9 mouse cellular contexts compared by ENCODE assay signal in genomic region chr15:102409286-102409685, GRCm38 (mm10). TPM values are rescaled to one million over a fixed set of nuclear protein-coding genes. Genes with fewer than 3 reads are reported as not detected.
DNase-seq lines count a peak whose midpoint lies in the region; ATAC-seq and TF ChIP-seq lines count a peak whose summit lies in the region.
"Had no signal": no experiment of that assay in that cellular context is flagged by ENCODE, and none has a peak within 500 bp of the region (broad histone marks: within the 10 kb centered on the region; RNA-seq: fewer than 3 reads in every experiment).

No protein-coding gene starts in this region.

- H3K27ac ChIP-seq in forebrain, embryonic 10.5 days, result no peak overlapping the region
- H3K27ac ChIP-seq in forebrain, embryonic 15.5 days (replicated peaks), result no peak overlapping the region
- H3K27ac ChIP-seq in lung, embryonic 14.5 days (ENCODE audit: low read depth), result no peak overlapping the region
- no peak overlapping the region for H3K27ac ChIP-seq in lung, postnatal 0 days (ENCODE audit: low read length)
- no peak overlapping the region for H3K27ac ChIP-seq in hindbrain, embryonic 15.5 days (replicated peaks)
- H3K27ac ChIP-seq in midbrain, embryonic 15.5 days, result no peak overlapping the region

- no peak for TF ChIP-seq CTCF in lung, embryonic 14.5 days (IDR thresholded peaks at IDR 0.05; ENCODE audit: low read depth)
- no peak for TF ChIP-seq CTCF in lung, postnatal 0 days (IDR thresholded peaks at IDR 0.05)

- peaks cover 55% of the 10 kb centered on the region for H3K4me1 ChIP-seq in forebrain, embryonic 10.5 days
- H3K4me1 ChIP-seq in forebrain, embryonic 15.5 days, result peaks cover 50% of the 10 kb centered on the region
- peaks cover 21% of the 10 kb centered on the region for H3K4me1 ChIP-seq in lung, embryonic 14.5 days (ENCODE audit: insufficient read depth)
- peaks cover 18% of the 10 kb centered on the region for H3K4me1 ChIP-seq in lung, postnatal 0 days (ENCODE audit: insufficient read depth, low read depth, low read length)
- H3K4me1 ChIP-seq in hindbrain, embryonic 15.5 days (replicated peaks), result peaks cover 58% of the 10 kb centered on the region
- H3K4me1 ChIP-seq in midbrain, embryonic 15.5 days, result peaks cover 60% of the 10 kb centered on the region

- 97% methylated on average over 3 of the region's 3 CpGs for WGBS in forebrain, embryonic 10.5 days
- WGBS in forebrain, embryonic 15.5 days, result 93% methylated on average over 3 of the region's 3 CpGs
- WGBS in lung, embryonic 14.5 days, result 91% methylated on average over 3 of the region's 3 CpGs
- WGBS in lung, postnatal 0 days, result 78% methylated on average over 3 of the region's 3 CpGs
- WGBS in hindbrain, embryonic 15.5 days, result 96% methylated on average over 3 of the region's 3 CpGs
- WGBS in midbrain, embryonic 15.5 days, result 88% methylated on average over 3 of the region's 3 CpGs

- peaks cover 68% of the 10 kb centered on the region for H3K36me3 ChIP-seq in forebrain, embryonic 10.5 days (replicated peaks)
- peaks cover 45% of the 10 kb centered on the region for H3K36me3 ChIP-seq in forebrain, embryonic 15.5 days
- peaks cover 63% of the 10 kb centered on the region for H3K36me3 ChIP-seq in lung, embryonic 14.5 days (ENCODE audit: insufficient read depth)
- H3K36me3 ChIP-seq in lung, postnatal 0 days (ENCODE audit: insufficient read depth, low read length), result peaks cover 16% of the 10 kb centered on the region; the same call in 1 of the 2 replicates
- H3K36me3 ChIP-seq in hindbrain, embryonic 15.5 days, result peaks cover 46% of the 10 kb centered on the region
- H3K36me3 ChIP-seq in midbrain, embryonic 15.5 days (replicated peaks), result peaks cover 32% of the 10 kb centered on the region

- H3K4me3 ChIP-seq in forebrain, embryonic 10.5 days, result peak overlapping the region; percentile 34; the same call in 1 of the 2 replicates
- no peak overlapping the region for H3K4me3 ChIP-seq in forebrain, embryonic 15.5 days
- peak overlapping the region; percentile 14; the same call in 1 of the 2 replicates for H3K4me3 ChIP-seq in lung, embryonic 14.5 days (ENCODE audit: low read depth, low read length)
- H3K4me3 ChIP-seq in lung, postnatal 0 days (ENCODE audit: low read depth, low read length), result no peak overlapping the region
- no peak overlapping the region for H3K4me3 ChIP-seq in hindbrain, embryonic 15.5 days
- H3K4me3 ChIP-seq in midbrain, embryonic 15.5 days, result no peak overlapping the region

- DNase-seq in forebrain, embryonic 10.5 days (ENCODE audit: extremely low spot score, low spot score), result no peak
- DNase-seq in lung, embryonic 14.5 days, result no peak
- no peak for DNase-seq in lung, postnatal 0 days (ENCODE audit: low spot score)
- DNase-seq in right cerebral cortex, postnatal 25 days, result no peak
- DNase-seq: lung, postnatal 36 days had no signal

- ATAC-seq in forebrain, embryonic 15.5 days (replicated peaks), result no peak
- ATAC-seq in lung, embryonic 14.5 days (ENCODE audit: insufficient read depth), result no peak
- ATAC-seq in lung, postnatal 0 days, result no peak
- ATAC-seq in hindbrain, embryonic 15.5 days (ENCODE audit: low FRiP score, low read depth), result no peak
- no peak for ATAC-seq in midbrain, embryonic 15.5 days (replicated peaks)
- no peak for ATAC-seq in activated CD4-positive, CD25-positive, alpha-beta regulatory T cell, adult 4 months

- TF ChIP-seq EP300 in lung, postnatal 0 days (IDR thresholded peaks at IDR 0.05), result no peak

- H3K4me2 ChIP-seq in forebrain, embryonic 15.5 days (replicated peaks), result no peak overlapping the region
- peak overlapping the region; percentile 40 for H3K4me2 ChIP-seq in lung, embryonic 14.5 days
- no peak overlapping the region for H3K4me2 ChIP-seq in lung, postnatal 0 days (replicated peaks; ENCODE audit: low read depth, low read length)
- H3K4me2 ChIP-seq in hindbrain, embryonic 15.5 days, result peak overlapping the region; percentile 14
- H3K4me2 ChIP-seq in midbrain, embryonic 15.5 days, result peak overlapping the region; percentile 11; the same call in 1 of the 2 replicates

- H3K9me3 ChIP-seq in forebrain, embryonic 10.5 days, result peaks cover 7% of the 10 kb centered on the region; the same call in 1 of the 2 replicates
- H3K9me3 ChIP-seq in forebrain, embryonic 15.5 days, result no peaks in the 10 kb centered on the region
- no peaks in the 10 kb centered on the region for H3K9me3 ChIP-seq in lung, embryonic 14.5 days (ENCODE audit: low read depth, low read length)
- no peaks in the 10 kb centered on the region for H3K9me3 ChIP-seq in lung, postnatal 0 days (ENCODE audit: low read length)
- H3K9me3 ChIP-seq in hindbrain, embryonic 15.5 days, result no peaks in the 10 kb centered on the region
- H3K9me3 ChIP-seq in midbrain, embryonic 15.5 days, result no peaks in the 10 kb centered on the region

- no peaks in the 10 kb centered on the region for H3K27me3 ChIP-seq in forebrain, embryonic 10.5 days (ENCODE audit: poor library complexity, severe bottlenecking)
- H3K27me3 ChIP-seq in forebrain, embryonic 15.5 days, result no peaks in the 10 kb centered on the region
- no peaks in the 10 kb centered on the region for H3K27me3 ChIP-seq in lung, embryonic 14.5 days (ENCODE audit: insufficient read depth, low read length)
- H3K27me3 ChIP-seq in lung, postnatal 0 days (replicated peaks; ENCODE audit: insufficient read depth, low read length), result no peaks in the 10 kb centered on the region
- H3K27me3 ChIP-seq in hindbrain, embryonic 15.5 days, result no peaks in the 10 kb centered on the region
- H3K27me3 ChIP-seq in midbrain, embryonic 15.5 days (replicated peaks), result no peaks in the 10 kb centered on the region

- no peak overlapping the region for H3K9ac ChIP-seq in forebrain, embryonic 15.5 days (replicated peaks)
- H3K9ac ChIP-seq in lung, embryonic 14.5 days, result no peak overlapping the region
- no peak overlapping the region for H3K9ac ChIP-seq in lung, postnatal 0 days (replicated peaks; ENCODE audit: low read depth)
- H3K9ac ChIP-seq in hindbrain, embryonic 15.5 days, result no peak overlapping the region
- no peak overlapping the region; the same call in 1 of the 2 replicates for H3K9ac ChIP-seq in midbrain, embryonic 15.5 days

RNA-seq across cellular contexts. Expression of gene Sp1, which starts 3.3 kb away (rescaled TPM):
- polyA plus RNA-seq in forebrain, embryonic 10.5 days (2016; fragmentation: Nextera tagmentation; extraction: Ambion mirVana), result 9.7 and 9.9 TPM in 2 replicates
- 5.4 and 5.6 TPM in 2 replicates for polyA plus RNA-seq in forebrain, embryonic 15.5 days (2015; fragmentation: Nextera tagmentation; extraction: Ambion mirVana)
- 15.3 and 16.1 TPM in 2 replicates for polyA plus RNA-seq in lung, embryonic 14.5 days (2014; fragmentation: Nextera tagmentation; extraction: Ambion mirVana)
- polyA plus RNA-seq in lung, postnatal 0 days (2015; fragmentation: Nextera tagmentation; extraction: Ambion mirVana), result 7.3 and 8.6 TPM in 2 replicates
- 3.4 and 4.0 TPM in 2 replicates for polyA plus RNA-seq in hindbrain, embryonic 15.5 days (2015; fragmentation: Nextera tagmentation; extraction: Ambion mirVana)
- polyA plus RNA-seq in midbrain, embryonic 15.5 days (2015; fragmentation: Nextera tagmentation; extraction: Ambion mirVana), result 3.4 and 4.1 TPM in 2 replicates
- polyA plus RNA-seq in activated CD4-positive, CD25-positive, alpha-beta regulatory T cell, adult 4 months (2017; shearing (Covaris generic)), result 10 to 100 TPM; 20.6 to 21.6 TPM

RNA-seq across cellular contexts. Expression of gene Amhr2, which starts 35.9 kb away (rescaled TPM):
- 0.33 TPM in 1 of 2 replicates, not detected in the other for polyA plus RNA-seq in forebrain, embryonic 10.5 days (2016; fragmentation: Nextera tagmentation; extraction: Ambion mirVana)
- 0.15 and 0.83 TPM in 2 replicates for polyA plus RNA-seq in forebrain, embryonic 15.5 days (2015; fragmentation: Nextera tagmentation; extraction: Ambion mirVana)
- 0.21 and 0.85 TPM in 2 replicates for polyA plus RNA-seq in lung, embryonic 14.5 days (2014; fragmentation: Nextera tagmentation; extraction: Ambion mirVana)
- polyA plus RNA-seq in lung, postnatal 0 days (2015; fragmentation: Nextera tagmentation; extraction: Ambion mirVana), result 8.3 and 11.0 TPM in 2 replicates
- 0.21 and 0.52 TPM in 2 replicates for polyA plus RNA-seq in hindbrain, embryonic 15.5 days (2015; fragmentation: Nextera tagmentation; extraction: Ambion mirVana)
- 0.30 and 0.34 TPM in 2 replicates for polyA plus RNA-seq in midbrain, embryonic 15.5 days (2015; fragmentation: Nextera tagmentation; extraction: Ambion mirVana)
- polyA plus RNA-seq in activated CD4-positive, CD25-positive, alpha-beta regulatory T cell, adult 4 months (2017; shearing (Covaris generic)), result not detected

RNA-seq across cellular contexts. Expression of gene Sp7, which starts 42.3 kb away (rescaled TPM):
- polyA plus RNA-seq in forebrain, embryonic 10.5 days (2016; fragmentation: Nextera tagmentation; extraction: Ambion mirVana), result 0.25 and 0.42 TPM in 2 replicates
- 0.36 and 0.40 TPM in 2 replicates for polyA plus RNA-seq in forebrain, embryonic 15.5 days (2015; fragmentation: Nextera tagmentation; extraction: Ambion mirVana)
- 0.55 and 0.64 TPM in 2 replicates for polyA plus RNA-seq in lung, embryonic 14.5 days (2014; fragmentation: Nextera tagmentation; extraction: Ambion mirVana)
- polyA plus RNA-seq in lung, postnatal 0 days (2015; fragmentation: Nextera tagmentation; extraction: Ambion mirVana), result not detected in 2 replicates
- polyA plus RNA-seq in hindbrain, embryonic 15.5 days (2015; fragmentation: Nextera tagmentation; extraction: Ambion mirVana), result 0.57 and 0.71 TPM in 2 replicates
- polyA plus RNA-seq in midbrain, embryonic 15.5 days (2015; fragmentation: Nextera tagmentation; extraction: Ambion mirVana), result 0.09 and 0.26 TPM in 2 replicates
- polyA plus RNA-seq in activated CD4-positive, CD25-positive, alpha-beta regulatory T cell, adult 4 months (2017; shearing (Covaris generic)), result not detected

RNA-seq across cellular contexts. Expression of gene Prr13, which starts 49.5 kb away (rescaled TPM):
- 70.7 and 74.6 TPM in 2 replicates for polyA plus RNA-seq in forebrain, embryonic 10.5 days (2016; fragmentation: Nextera tagmentation; extraction: Ambion mirVana)
- polyA plus RNA-seq in forebrain, embryonic 15.5 days (2015; fragmentation: Nextera tagmentation; extraction: Ambion mirVana), result 85.8 and 89.1 TPM in 2 replicates
- polyA plus RNA-seq in lung, embryonic 14.5 days (2014; fragmentation: Nextera tagmentation; extraction: Ambion mirVana), result 70.9 and 73.8 TPM in 2 replicates
- polyA plus RNA-seq in lung, postnatal 0 days (2015; fragmentation: Nextera tagmentation; extraction: Ambion mirVana), result 110 and 128 TPM in 2 replicates
- 88.7 and 98.5 TPM in 2 replicates for polyA plus RNA-seq in hindbrain, embryonic 15.5 days (2015; fragmentation: Nextera tagmentation; extraction: Ambion mirVana)
- 103 and 107 TPM in 2 replicates for polyA plus RNA-seq in midbrain, embryonic 15.5 days (2015; fragmentation: Nextera tagmentation; extraction: Ambion mirVana)
- polyA plus RNA-seq in activated CD4-positive, CD25-positive, alpha-beta regulatory T cell, adult 4 months (2017; shearing (Covaris generic)), result 1,000 to 10,000 TPM; 1,157 to 1,321 TPM

RNA-seq across cellular contexts. Expression of gene Aaas, which starts 58.7 kb away (rescaled TPM):
- polyA plus RNA-seq in forebrain, embryonic 10.5 days (2016; fragmentation: Nextera tagmentation; extraction: Ambion mirVana), result 141 and 144 TPM in 2 replicates
- polyA plus RNA-seq in forebrain, embryonic 15.5 days (2015; fragmentation: Nextera tagmentation; extraction: Ambion mirVana), result 42.6 and 44.9 TPM in 2 replicates
- 99.1 and 103 TPM in 2 replicates for polyA plus RNA-seq in lung, embryonic 14.5 days (2014; fragmentation: Nextera tagmentation; extraction: Ambion mirVana)
- polyA plus RNA-seq in lung, postnatal 0 days (2015; fragmentation: Nextera tagmentation; extraction: Ambion mirVana), result 16.2 and 17.0 TPM in 2 replicates
- 36.8 and 37.9 TPM in 2 replicates for polyA plus RNA-seq in hindbrain, embryonic 15.5 days (2015; fragmentation: Nextera tagmentation; extraction: Ambion mirVana)
- 37.4 and 37.9 TPM in 2 replicates for polyA plus RNA-seq in midbrain, embryonic 15.5 days (2015; fragmentation: Nextera tagmentation; extraction: Ambion mirVana)
- 10 to 100 TPM; 45.7 to 48.7 TPM for polyA plus RNA-seq in activated CD4-positive, CD25-positive, alpha-beta regulatory T cell, adult 4 months (2017; shearing (Covaris generic))

Comparison
In these comparisons a context has a peak if more than half of its experiments do, and no peak if none do; other contexts are left out.
1. H3K4me3 ChIP-seq: peak in forebrain, embryonic 10.5 days (single experiment) and lung, embryonic 14.5 days (single experiment); none in forebrain, embryonic 15.5 days (single experiment), lung, postnatal 0 days (single experiment), hindbrain, embryonic 15.5 days (single experiment) and midbrain, embryonic 15.5 days (single experiment).
2. H3K4me2 ChIP-seq: peak in lung, embryonic 14.5 days (single experiment), hindbrain, embryonic 15.5 days (single experiment) and midbrain, embryonic 15.5 days (single experiment); none in forebrain, embryonic 15.5 days (single experiment) and lung, postnatal 0 days (single experiment).